Mouse (Mus musculus) layer of hippocampus, adult 8-10 months (tissue): ENCODE measurements around the gene Pld1. TPM values are rescaled to one million over a fixed set of nuclear protein-coding genes. Genes with fewer than 3 reads are reported as not detected.
A peak's percentile ranks its signal among the peaks of the same experiment; 100 is the strongest.

ENCODE experiments used
- DNase-seq, 2 experiments: peaks; one replicate each; pipeline ENCODE4 v3.0.0; 2022; ENCODE audit warnings: low spot score in 2 of 2
- total RNA-seq, 4 experiments: library from RNA; stranded (reverse); gene quantifications; 2 replicates each; pipeline ENCODE4 v1.2.4; 2022

Gene Pld1
- total RNA-seq, 4 experiments from 2014 or later, result 7.9 to 13.7 (median 11.4) TPM

- no peak for DNase-seq
Measured at GRCm38 (mm10) chr3:27987891-27988536, 49.5 kb downstream of the Pld1 start.

DNA sequence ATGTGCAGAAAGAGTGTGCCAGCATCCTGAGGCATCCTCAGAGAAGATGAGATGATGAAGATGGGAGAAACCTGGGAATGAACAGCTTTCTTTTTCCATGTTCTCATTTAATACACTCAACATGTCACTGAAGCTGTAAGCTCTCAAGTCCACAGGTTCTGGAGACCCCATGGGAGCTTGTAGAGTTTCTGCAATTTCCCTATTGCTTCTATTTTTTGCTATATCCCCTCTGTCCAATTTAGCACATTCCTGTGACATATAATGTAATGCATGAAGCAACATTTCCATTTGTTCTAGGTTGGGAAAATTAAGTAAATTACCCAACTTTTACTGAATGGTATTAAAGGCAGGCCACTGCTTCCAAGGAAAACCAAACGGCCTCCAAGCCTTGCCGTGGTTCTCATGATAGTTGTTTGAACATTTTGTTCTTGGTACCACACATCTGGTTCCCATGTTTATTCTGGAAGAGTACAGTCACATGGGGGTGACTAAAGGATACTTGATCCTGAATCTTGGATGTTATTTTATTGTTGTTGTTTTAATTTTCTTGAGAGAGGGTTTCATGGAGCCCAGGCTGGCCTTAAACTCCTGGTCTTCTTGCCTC is 52.7 kb downstream of the Pld1 start:
- no peak for DNase-seq

GRCm38 (mm10) chr3:27994175-27994990 is 55.9 kb downstream of the Pld1 start:
- no peak for DNase-seq

DNA sequence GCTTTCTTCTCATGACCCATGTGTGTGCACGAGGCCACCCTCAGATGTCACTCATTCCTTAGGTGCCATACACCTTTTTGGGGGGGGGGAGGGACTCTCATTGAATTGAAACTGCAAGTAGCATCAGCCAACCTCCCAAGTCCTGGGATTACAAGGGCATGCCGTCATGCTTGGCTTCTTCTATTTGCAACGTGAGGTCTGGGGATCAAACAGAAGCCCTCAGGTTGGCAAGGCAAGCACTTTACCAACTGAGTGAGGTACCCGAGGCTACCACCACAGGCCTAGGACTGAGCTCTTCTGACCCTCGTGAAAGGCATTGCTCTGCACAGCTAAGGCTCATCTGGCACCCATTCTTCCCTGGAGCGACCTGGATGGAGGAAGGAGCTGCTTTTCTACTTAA is 65.8 kb downstream of the Pld1 start:
- DNase-seq, result no peak

DNA sequence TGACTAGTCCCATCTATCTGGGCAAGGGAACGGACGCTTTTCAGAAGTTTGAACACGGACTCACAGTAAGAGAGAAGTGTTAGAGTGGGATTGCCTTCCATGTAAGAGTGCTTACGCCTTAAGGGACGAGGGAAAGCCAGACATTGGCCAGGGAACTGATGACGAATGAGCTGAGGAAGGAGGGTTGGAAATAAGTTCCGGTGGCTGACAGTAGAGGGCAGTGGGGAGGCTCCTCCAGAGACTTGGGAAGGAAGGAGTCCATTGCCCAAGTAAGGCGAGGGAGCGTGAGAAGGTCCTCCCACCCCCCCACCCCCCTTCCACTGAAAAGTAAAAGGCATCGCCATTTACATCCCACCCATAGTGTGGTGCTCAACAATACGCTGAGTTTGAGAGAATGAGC is 69.2 kb downstream of the Pld1 start:
- no peak for DNase-seq

DNA sequence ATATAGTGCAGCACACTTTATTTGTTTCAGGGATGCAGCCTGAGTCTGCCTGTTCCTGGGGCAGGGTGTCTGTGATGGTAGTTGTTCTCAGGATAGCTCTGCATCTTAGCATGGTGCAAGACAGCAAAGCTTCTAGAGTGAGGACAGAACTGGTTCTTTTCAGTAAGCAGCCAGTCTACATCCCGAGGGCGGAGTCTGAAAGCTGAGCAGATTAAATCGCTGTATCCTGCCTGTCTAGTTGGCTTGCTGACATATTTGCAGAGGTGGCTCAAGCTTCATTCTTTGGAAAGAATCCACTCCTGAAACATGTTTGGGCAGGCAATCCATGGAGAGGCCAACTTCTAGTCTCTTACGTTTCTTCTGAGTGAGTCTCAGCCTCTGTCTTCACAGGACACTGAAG is 69.9 kb downstream of the Pld1 start:
- DNase-seq, result no peak

DNA sequence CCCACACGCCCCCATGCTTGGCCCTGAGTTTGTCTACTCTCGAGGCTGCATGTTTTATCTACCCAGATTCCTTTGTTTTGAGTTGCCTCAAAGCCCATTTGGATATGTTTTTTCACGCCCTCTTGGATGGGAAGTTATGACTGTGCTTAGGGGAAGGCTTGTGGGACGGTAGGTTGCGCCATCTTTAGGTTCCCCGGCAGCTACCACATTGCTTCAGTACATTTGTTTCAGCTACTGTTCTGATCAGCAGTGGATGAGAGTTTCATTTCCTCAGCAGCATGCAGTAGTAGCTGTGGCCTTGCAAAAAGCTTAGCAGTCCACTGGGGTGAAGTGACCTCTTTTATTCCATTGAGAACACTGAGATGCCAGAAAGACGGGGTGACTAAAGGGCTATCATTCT is 73.7 kb downstream of the Pld1 start:
- DNase-seq, result no peak

- no peak for DNase-seq
Measured at GRCm38 (mm10) chr3:28013441-28013840, 74.9 kb downstream of the Pld1 start.

DNA sequence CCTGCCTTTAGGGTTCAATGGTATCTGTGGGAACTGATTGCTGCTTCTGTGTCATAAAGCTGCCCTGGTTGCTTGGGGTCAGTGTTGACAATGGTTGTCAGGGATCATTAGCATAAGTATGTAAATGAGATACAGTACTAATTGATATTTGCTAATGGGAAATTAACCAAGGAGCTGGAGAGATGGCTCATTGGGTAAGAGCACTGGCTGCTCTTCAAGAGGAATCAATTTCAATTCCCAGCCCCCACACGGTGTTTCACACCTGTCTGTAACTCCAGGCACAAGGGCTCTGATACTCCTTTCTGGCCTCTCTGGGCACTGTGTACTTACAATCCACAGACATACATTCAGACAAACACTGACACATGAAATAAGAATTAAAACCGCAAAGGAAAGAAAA is 78.5 kb downstream of the Pld1 start:
- no peak for DNase-seq

GRCm38 (mm10) chr3:28019727-28020126 is 81.2 kb downstream of the Pld1 start:
- DNase-seq, result no peak

GRCm38 (mm10) chr3:28020404-28020803 is 81.9 kb downstream of the Pld1 start:
- DNase-seq, result no peak

DNA sequence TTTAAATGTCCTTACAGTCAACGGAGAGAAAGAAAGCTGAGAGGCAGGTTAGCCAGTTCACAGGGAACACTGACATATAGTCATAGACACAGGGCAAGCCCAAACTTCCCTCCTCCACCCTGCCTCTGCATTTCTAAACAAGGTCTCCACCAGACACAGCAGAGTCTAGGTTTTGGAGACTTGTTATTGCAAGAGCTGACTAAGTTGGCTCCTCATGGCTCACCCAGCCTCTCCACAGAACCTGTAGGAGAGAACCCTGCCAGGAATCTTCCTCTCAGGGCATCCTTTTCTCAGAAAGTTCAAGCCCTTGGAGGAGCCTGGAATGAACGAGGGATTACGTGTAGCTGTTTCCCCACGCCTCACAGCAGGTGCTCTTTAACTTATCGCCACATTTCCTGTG is 83.7 kb downstream of the Pld1 start:
- DNase-seq, result no peak

- DNase-seq, result no peak
Measured at GRCm38 (mm10) chr3:28026876-28027275, 88.4 kb downstream of the Pld1 start.

GRCm38 (mm10) chr3:28028456-28028855 is 90.0 kb downstream of the Pld1 start:
- no peak for DNase-seq

GRCm38 (mm10) chr3:28030860-28031259 is 92.4 kb downstream of the Pld1 start:
- DNase-seq, result no peak

- no peak for DNase-seq
Measured at GRCm38 (mm10) chr3:28031643-28032243, 93.2 kb downstream of the Pld1 start.

DNA sequence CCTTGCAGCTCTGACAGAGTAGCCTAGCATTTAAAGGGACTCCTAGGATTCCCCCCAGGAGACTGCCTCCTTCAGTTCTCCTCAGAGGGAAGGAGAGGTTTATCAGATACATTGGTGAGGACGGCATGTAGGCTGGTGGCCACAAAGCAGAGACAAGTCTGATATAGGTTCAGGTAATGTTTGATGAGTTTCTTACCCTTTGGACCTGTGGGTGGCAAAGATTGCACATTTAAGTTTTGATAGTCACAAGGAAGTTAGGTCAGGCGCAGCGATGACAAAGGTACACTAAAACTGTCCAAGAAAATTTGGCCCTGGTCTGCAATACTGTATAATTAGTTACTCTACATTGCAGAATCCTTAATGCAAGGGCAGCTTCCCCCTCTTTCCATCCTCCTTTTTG is 95.4 kb downstream of the Pld1 start:
- no peak for DNase-seq

DNA sequence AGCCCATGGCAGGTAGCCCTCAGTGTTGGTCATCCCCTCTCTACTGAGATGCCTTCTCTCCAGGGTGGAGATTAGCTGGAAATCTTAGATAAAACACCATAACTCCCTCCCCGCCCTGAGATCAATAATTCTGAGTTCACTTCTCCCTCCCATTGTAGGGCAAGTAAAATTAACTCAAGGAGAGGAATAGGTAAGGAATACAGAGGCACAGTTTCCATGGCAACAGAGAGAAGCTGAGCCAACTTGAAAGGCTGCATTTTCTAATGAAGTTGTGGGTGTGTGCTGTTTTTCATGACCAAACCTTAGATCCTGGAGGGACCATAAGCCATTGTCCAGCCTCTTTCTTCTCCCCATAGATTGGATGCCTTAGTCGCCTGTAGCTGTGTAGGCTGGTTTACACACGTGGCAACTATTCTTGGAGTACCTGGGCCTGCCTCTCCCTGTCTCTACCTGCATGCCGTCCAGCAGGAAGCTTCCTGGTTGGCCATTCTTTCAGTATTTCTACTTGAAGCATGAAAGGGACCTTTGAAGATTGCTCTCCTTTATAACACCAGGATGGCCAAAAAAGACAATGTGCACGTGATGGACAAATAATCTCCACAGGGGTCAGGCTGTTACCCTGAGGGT is 96.3 kb downstream of the Pld1 start:
- DNase-seq, result no peak

GRCm38 (mm10) chr3:28037320-28037932 is 98.9 kb downstream of the Pld1 start:
- no peak for DNase-seq

- no peak for DNase-seq
Measured at GRCm38 (mm10) chr3:28038106-28038505, 99.6 kb downstream of the Pld1 start.

DNA sequence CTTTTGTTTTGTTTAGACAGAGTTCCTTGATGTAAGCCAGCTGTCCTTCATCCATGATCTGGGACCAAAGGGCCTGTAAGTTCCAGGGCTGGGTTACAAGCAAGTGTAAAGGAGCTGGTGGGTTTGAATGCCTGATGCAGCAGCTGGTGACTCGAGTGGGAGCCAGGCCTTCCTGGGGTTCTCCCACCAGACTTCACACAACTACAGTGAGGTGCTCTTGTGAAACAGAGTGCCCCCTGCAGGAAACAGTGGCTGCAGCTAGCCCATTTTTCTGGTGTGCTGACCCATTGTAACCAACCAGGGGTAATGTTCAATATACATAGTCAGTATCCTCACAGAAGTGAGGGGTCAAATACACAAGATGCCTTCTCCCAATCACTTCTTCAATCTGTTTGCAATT is 101.3 kb downstream of the Pld1 start:
- peak in 1 of 2 experiments; percentile 30 for DNase-seq
